ENCODE assay signal across 11 mouse cellular contexts in genomic region chr7:81626460-81626859, GRCm38 (mm10). TPM values are rescaled to one million over a fixed set of nuclear protein-coding genes. Genes with fewer than 3 reads are reported as not detected.
A peak's percentile ranks its signal among the peaks of the same experiment; 100 is the strongest.
DNase-seq lines count a peak whose midpoint lies in the region; ATAC-seq and TF ChIP-seq lines count a peak whose summit lies in the region.
"Had no signal": no experiment of that assay in that cellular context is flagged by ENCODE, and none has a peak within 500 bp of the region (broad histone marks: within the 10 kb centered on the region; RNA-seq: fewer than 3 reads in every experiment).

No protein-coding gene starts in this region.

- H3K27ac ChIP-seq in cerebellum, adult 2 months (ENCODE audit: insufficient read depth, low read length), result no peak overlapping the region
- H3K27ac ChIP-seq in liver, adult 2 months (replicated peaks; ENCODE audit: insufficient read depth, low read depth, low read length), result no peak overlapping the region
- H3K27ac ChIP-seq in liver, embryonic 12.5 days, result no peak overlapping the region
- H3K27ac ChIP-seq in small intestine, adult 2 months (ENCODE audit: insufficient read depth, low read depth, low read length), result no peak overlapping the region
- H3K27ac ChIP-seq: embryonic facial prominence, embryonic 12.5 days; hindbrain, embryonic 13.5 days; liver, embryonic 15.5 days had no signal

- no peak for ATAC-seq in liver, embryonic 12.5 days

- peaks cover 7% of the 10 kb centered on the region; the same call in 1 of the 2 replicates for H3K9me3 ChIP-seq in liver, embryonic 12.5 days (replicated peaks)
- H3K9me3 ChIP-seq: embryonic facial prominence, embryonic 12.5 days; hindbrain, embryonic 13.5 days; liver, embryonic 15.5 days had no signal

- no peaks in the 10 kb centered on the region for H3K79me2 ChIP-seq in liver, adult 2 months (ENCODE audit: control insufficient read depth, insufficient read depth, low read length)

- TF ChIP-seq POLR2A in cerebellum, adult 2 months (IDR thresholded peaks at IDR 0.05; ENCODE audit: borderline replicate concordance, insufficient read depth, low read length), result no peak
- TF ChIP-seq POLR2A in liver, adult 2 months (IDR thresholded peaks at IDR 0.05; ENCODE audit: extremely low read depth, insufficient read depth, low read length), result no peak
- no peak for TF ChIP-seq POLR2A in brain, embryonic 14.5 days (IDR thresholded peaks at IDR 0.05; ENCODE audit: borderline replicate concordance, extremely low read depth, insufficient read depth, insufficient read length, poor library complexity, severe bottlenecking)
- no peak for TF ChIP-seq POLR2A in small intestine, adult 2 months (IDR thresholded peaks at IDR 0.05; ENCODE audit: low read depth, low read length)

- TF ChIP-seq CTCF in cerebellum, adult 2 months (IDR thresholded peaks at IDR 0.05; ENCODE audit: borderline replicate concordance, insufficient read depth, low read depth, low read length), result peak; percentile 36; the same call in 1 of the 2 replicates
- peak; percentile 44; the same call in 1 of the 2 replicates for TF ChIP-seq CTCF in liver, adult 2 months (IDR thresholded peaks at IDR 0.05; ENCODE audit: low read depth, low read length)
- peak; percentile 51; the same call in 1 of the 2 replicates for TF ChIP-seq CTCF in brain, embryonic 14.5 days (IDR thresholded peaks at IDR 0.05; ENCODE audit: borderline replicate concordance, extremely low read depth, insufficient read depth, insufficient read length)
- peak; percentile 68; the same call in 1 of the 2 replicates for TF ChIP-seq CTCF in small intestine, adult 2 months (IDR thresholded peaks at IDR 0.05; ENCODE audit: extremely low read depth, insufficient read length, insufficient replicate concordance, low read depth, low read length)

- WGBS in cerebellum, adult 2 months, result 95% methylated on average over 2 of the region's 2 CpGs
- WGBS in liver, adult 2 months, result 86% methylated on average over 2 of the region's 2 CpGs
- 74% methylated on average over 2 of the region's 2 CpGs for WGBS in liver, embryonic 12.5 days (ENCODE audit: insufficient replicate concordance)
- WGBS in small intestine, adult 2 months, result 78% methylated on average over 2 of the region's 2 CpGs

- no peaks in the 10 kb centered on the region for H3K36me3 ChIP-seq in liver, adult 2 months (ENCODE audit: control insufficient read depth, insufficient read depth, low read length)
- 0 out of 2 replicates have a peak, but pooled peaks cover 7% of the 10 kb centered on the region for H3K36me3 ChIP-seq in liver, embryonic 12.5 days
- no peaks in the 10 kb centered on the region for H3K36me3 ChIP-seq in small intestine, adult 2 months (ENCODE audit: control insufficient read depth, insufficient read depth, low read length)
- H3K36me3 ChIP-seq: embryonic facial prominence, embryonic 12.5 days; liver, embryonic 15.5 days had no signal

- no peaks in the 10 kb centered on the region for H3K4me1 ChIP-seq in cerebellum, adult 2 months (ENCODE audit: control insufficient read depth, insufficient read depth, low read length)
- no peaks in the 10 kb centered on the region for H3K4me1 ChIP-seq in liver, adult 2 months (ENCODE audit: control insufficient read depth, insufficient read depth, low read length)
- no peaks in the 10 kb centered on the region for H3K4me1 ChIP-seq in liver, embryonic 12.5 days
- H3K4me1 ChIP-seq in small intestine, adult 2 months (ENCODE audit: control insufficient read depth, insufficient read depth, insufficient read length, low read length), result peaks cover 3% of the 10 kb centered on the region; the same call in 1 of the 2 replicates
- H3K4me1 ChIP-seq: embryonic facial prominence, embryonic 12.5 days; liver, embryonic 15.5 days had no signal

- H3K27me3 ChIP-seq in cerebellum, adult 2 months (ENCODE audit: control insufficient read depth, insufficient read depth, low read length), result no peaks in the 10 kb centered on the region
- H3K27me3 ChIP-seq in liver, adult 2 months (ENCODE audit: control insufficient read depth, insufficient read depth, low read length), result no peaks in the 10 kb centered on the region
- no peaks in the 10 kb centered on the region for H3K27me3 ChIP-seq in liver, embryonic 12.5 days (replicated peaks)
- no peaks in the 10 kb centered on the region for H3K27me3 ChIP-seq in small intestine, adult 2 months (ENCODE audit: control insufficient read depth, insufficient read depth, low read length)
- H3K27me3 ChIP-seq: embryonic facial prominence, embryonic 12.5 days; hindbrain, embryonic 13.5 days; liver, embryonic 15.5 days had no signal

- H3K4me3 ChIP-seq in cerebellum, adult 2 months (replicated peaks; ENCODE audit: insufficient read depth, low read depth, low read length), result no peak overlapping the region
- H3K4me3 ChIP-seq in liver, adult 2 months (ENCODE audit: insufficient read depth, low read depth, low read length), result no peak overlapping the region
- no peak overlapping the region for H3K4me3 ChIP-seq in liver, embryonic 12.5 days
- no peak overlapping the region for H3K4me3 ChIP-seq in small intestine, adult 2 months (ENCODE audit: low read depth, low read length)
- H3K4me3 ChIP-seq: embryonic facial prominence, embryonic 12.5 days; hindbrain, embryonic 13.5 days; liver, embryonic 15.5 days had no signal

- DNase-seq in cerebellum, adult 2 months, result no peak
- DNase-seq in cerebellum, adult 18-20 months, result no peak
- no peak for DNase-seq in liver, adult 2 months (ENCODE audit: extremely low read depth, low read depth, low spot score)
- no peak for DNase-seq in brain, embryonic 14.5 days (ENCODE audit: low read depth)
- DNase-seq in left cerebral cortex, postnatal 25 days (ENCODE audit: low spot score in 2 of 2), result no peak
- DNase-seq in cerebellum, adult 9-11 months, result no peak

- H3K4me2 ChIP-seq in liver, embryonic 12.5 days, result no peak overlapping the region
- H3K4me2 ChIP-seq: embryonic facial prominence, embryonic 12.5 days; hindbrain, embryonic 13.5 days; liver, embryonic 15.5 days had no signal

- no peak overlapping the region for H3K9ac ChIP-seq in liver, adult 2 months (ENCODE audit: low read depth, low read length)
- no peak overlapping the region for H3K9ac ChIP-seq in liver, embryonic 12.5 days
- H3K9ac ChIP-seq: embryonic facial prominence, embryonic 12.5 days; hindbrain, embryonic 13.5 days; liver, embryonic 15.5 days had no signal

- intact Hi-C loops in left cerebral cortex, postnatal 25 days (cut with DNase I), result no loop called here

RNA-seq across cellular contexts. Expression of gene Whamm, which starts 55.4 kb away (rescaled TPM):
- 28.6 and 29.4 TPM in 2 replicates for polyA plus RNA-seq in cerebellum, adult 2 months (2012; rRNA removed)
- 20.7 and 25.4 TPM in 2 replicates for total RNA-seq in liver, adult 2 months (2014; rRNA removed)
- polyA plus RNA-seq in liver, adult 2 months (2012; rRNA removed), result 35.1 and 44.6 TPM in 2 replicates
- polyA plus RNA-seq in liver, embryonic 12.5 days (2016; fragmentation: Nextera tagmentation; extraction: Ambion mirVana), result 8.2 and 9.6 TPM in 2 replicates
- polyA plus RNA-seq in brain, embryonic 14.5 days (2012; rRNA removed), result 14.9 and 16.1 TPM in 2 replicates
- 17.5 and 34.0 TPM in 2 replicates for polyA plus RNA-seq in small intestine, adult 2 months (2012; rRNA removed)
- total RNA-seq in left cerebral cortex, postnatal 25 days (2021), result 10 to 100 TPM; 13.7 to 15.8 TPM

RNA-seq across cellular contexts. Expression of gene Fsd2, which starts 59.7 kb away (rescaled TPM):
- 0.16 and 0.26 TPM in 2 replicates for polyA plus RNA-seq in cerebellum, adult 2 months (2012; rRNA removed)
- 0.13 and 0.28 TPM in 2 replicates for total RNA-seq in liver, adult 2 months (2014; rRNA removed)
- 0.04 TPM in 2 replicates for polyA plus RNA-seq in liver, adult 2 months (2012; rRNA removed)
- 0.05 and 0.06 TPM in 2 replicates for polyA plus RNA-seq in liver, embryonic 12.5 days (2016; fragmentation: Nextera tagmentation; extraction: Ambion mirVana)
- 0.14 and 0.18 TPM in 2 replicates for polyA plus RNA-seq in brain, embryonic 14.5 days (2012; rRNA removed)
- polyA plus RNA-seq in small intestine, adult 2 months (2012; rRNA removed), result 0.06 and 0.08 TPM in 2 replicates
- total RNA-seq in left cerebral cortex, postnatal 25 days (2021), result under 1 TPM in 1 of 2 experiments, not detected in 1; 0.16 TPM
